Mouse (Mus musculus) heart, embryonic 11.5 days (tissue): Measurements from ENCODE around the gene Sugct. TPM values are rescaled to one million over a fixed set of nuclear protein-coding genes. Genes with fewer than 3 reads are reported as not detected.

Experiments
- ATAC-seq: fragments of 200-750 bp; cut with Nextera tagmentation; replicated peaks from 2 replicates; pipeline ENCODE4 v1.8.0; 2017; ENCODE audit warnings: moderate library complexity; ENCODE audit not compliant: insufficient number of reproducible peaks, low FRiP score, low TSS enrichment
- H3K27ac ChIP-seq: fragments of 300-500 bp; sonication (generic); 2 replicates; pipeline ENCODE4 v1.5.1; 2014; ENCODE audit warnings: mild to moderate bottlenecking, low read depth, low read length
- H3K27me3 ChIP-seq: fragments of 300-500 bp; sonication (generic); 2 replicates; pipeline ENCODE4 v1.6.1; 2014; ENCODE audit warnings: mild to moderate bottlenecking, low read length, mixed read lengths; ENCODE audit not compliant: control insufficient read depth, insufficient read depth
- H3K36me3 ChIP-seq: fragments of 300-500 bp; sonication (generic); 2 replicates; pipeline ENCODE4 v1.6.1; 2014; ENCODE audit warnings: mild to moderate bottlenecking, low read length, moderate library complexity, mixed read lengths; ENCODE audit not compliant: control insufficient read depth, insufficient read depth
- H3K4me1 ChIP-seq: fragments of 300-500 bp; sonication (generic); 2 replicates; pipeline ENCODE4 v1.6.1; 2014; ENCODE audit warnings: low read length; ENCODE audit not compliant: control insufficient read depth, insufficient read depth
- H3K4me2 ChIP-seq: fragments of 300-500 bp; sonication (generic); 2 replicates; pipeline ENCODE4 v1.6.1; 2014; ENCODE audit warnings: mild to moderate bottlenecking, moderate library complexity
- H3K4me3 ChIP-seq: fragments of 300-500 bp; sonication (generic); 2 replicates; pipeline ENCODE4 v1.5.1; 2014; ENCODE audit warnings: low read depth, low read length
- H3K9ac ChIP-seq: fragments of 300-500 bp; sonication (generic); 2 replicates; pipeline ENCODE4 v1.6.1; 2014; ENCODE audit warnings: mild to moderate bottlenecking, low read depth, low read length, moderate library complexity
- H3K9me3 ChIP-seq: fragments of 300-500 bp; sonication (generic); replicated peaks from 2 replicates; pipeline ENCODE4 v1.6.1; 2016; ENCODE audit warnings: low read length; ENCODE audit not compliant: control insufficient read depth
- WGBS: fragments of 180-500 bp; shearing (Covaris S2); extraction: QIAGEN DNeasy Blood & Tissue Kit; methylation state at CpG from one replicate; pipeline ENCODE4 v1.1.7; 2014; ENCODE audit not compliant: insufficient replicate concordance; 5-methylcytosine and 5-hydroxymethylcytosine counted together
- polyA plus RNA-seq: library from polyadenylated mRNA; unstranded; fragments of >200 nt; fragmentation: Nextera tagmentation; extraction: Ambion mirVana; gene quantifications from 2 replicates; pipeline ENCODE4 v1.2.1, GENCODE M21; 2014

Sugct gene
- polyA plus RNA-seq, 1 experiment from 2014 or later: 4.0 TPM

- WGBS: 37% methylated on average over 3 of the region's 3 CpGs
- Histone ChIP-seq H3K4me3 (no peak overlapping the region), H3K4me2 (no peak overlapping the region), H3K4me1 (no peaks in the 10 kb centered on the region), H3K9ac (no peak overlapping the region), H3K27ac (no peak overlapping the region), H3K9me3 (no peaks in the 10 kb centered on the region), H3K36me3 (no peaks in the 10 kb centered on the region), H3K27me3 (no peaks in the 10 kb centered on the region)
- ATAC-seq: 0 out of 2 replicates have a peak, but pooled peaks have one; percentile 39
These were observed 529.4 kb downstream of the Sugct start for GRCm38 (mm10) chr13:17165917-17166316.

- Histone ChIP-seq H3K9ac (no peak overlapping the region), H3K4me1 (no peaks in the 10 kb centered on the region), H3K9me3 (no peaks in the 10 kb centered on the region), H3K36me3 (no peaks in the 10 kb centered on the region), H3K27me3 (no peaks in the 10 kb centered on the region), H3K4me3 (no peak overlapping the region), H3K4me2 (no peak overlapping the region), H3K27ac (no peak overlapping the region)
- no peak for ATAC-seq
- WGBS: 71% methylated on average over 3 of the region's 3 CpGs
These were observed 530.6 kb downstream of the Sugct start for GRCm38 (mm10) chr13:17164721-17165120.

GRCm38 (mm10) chr13:17146441-17146992 lies 548.8 kb downstream of the Sugct start:
- Histone ChIP-seq H3K9ac (no peak overlapping the region), H3K36me3 (no peaks in the 10 kb centered on the region), H3K4me1 (no peaks in the 10 kb centered on the region), H3K27ac (no peak overlapping the region), H3K27me3 (no peaks in the 10 kb centered on the region), H3K9me3 (no peaks in the 10 kb centered on the region), H3K4me2 (no peak overlapping the region), H3K4me3 (no peak overlapping the region)
- ATAC-seq: no peak

GRCm38 (mm10) chr13:17116073-17116472 lies 579.3 kb downstream of the Sugct start:
- no peaks in the 10 kb centered on the region for H3K27me3 ChIP-seq
- H3K4me2 ChIP-seq: no peak overlapping the region
- no peaks in the 10 kb centered on the region for H3K9me3 ChIP-seq
- ATAC-seq: no peak
- no peak overlapping the region for H3K27ac ChIP-seq
- no peak overlapping the region for H3K9ac ChIP-seq
- 64% methylated on average over 3 of the region's 3 CpGs for whole genome bisulfite sequencing
- H3K4me1 ChIP-seq: no peaks in the 10 kb centered on the region
- H3K4me3 ChIP-seq: no peak overlapping the region
- H3K36me3 ChIP-seq: no peaks in the 10 kb centered on the region

- 76% methylated on average over 1 of the region's 1 CpGs for WGBS
- no peak overlapping the region for H3K9ac ChIP-seq
- H3K4me3 ChIP-seq: no peak overlapping the region
- H3K4me1 ChIP-seq: no peaks in the 10 kb centered on the region
- H3K36me3 ChIP-seq: no peaks in the 10 kb centered on the region
- H3K27me3 ChIP-seq: no peaks in the 10 kb centered on the region
- H3K27ac ChIP-seq: no peak overlapping the region
- no peaks in the 10 kb centered on the region for H3K9me3 ChIP-seq
- no peak overlapping the region for H3K4me2 ChIP-seq
- ATAC-seq: no peak
These were observed 593.0 kb downstream of the Sugct start for GRCm38 (mm10) chr13:17102372-17102771.

- Histone ChIP-seq H3K9me3 (no peaks in the 10 kb centered on the region), H3K36me3 (no peaks in the 10 kb centered on the region), H3K4me2 (no peak overlapping the region), H3K27me3 (no peaks in the 10 kb centered on the region), H3K27ac (no peak overlapping the region), H3K4me1 (peaks cover 2% of the 10 kb centered on the region; the same call in 1 of the 2 replicates), H3K9ac (no peak overlapping the region), H3K4me3 (no peak overlapping the region)
- ATAC-seq: no peak
- WGBS: 56% methylated on average over 2 of the region's 2 CpGs
These were observed 608.8 kb downstream of the Sugct start for GRCm38 (mm10) chr13:17086547-17086946.

GRCm38 (mm10) chr13:17086146-17086545 lies 609.2 kb downstream of the Sugct start:
- Histone ChIP-seq H3K4me1 (peaks cover 3% of the 10 kb centered on the region; the same call in 1 of the 2 replicates), H3K4me3 (no peak overlapping the region), H3K4me2 (no peak overlapping the region), H3K27me3 (no peaks in the 10 kb centered on the region), H3K9ac (no peak overlapping the region), H3K27ac (no peak overlapping the region), H3K9me3 (no peaks in the 10 kb centered on the region), H3K36me3 (no peaks in the 10 kb centered on the region)
- no peak for ATAC-seq

GRCm38 (mm10) chr13:17084946-17085852 lies 610.2 kb downstream of the Sugct start:
- no peak overlapping the region for H3K9ac ChIP-seq
- no peak overlapping the region for H3K27ac ChIP-seq
- H3K4me1 ChIP-seq: peaks cover 3% of the 10 kb centered on the region; the same call in 1 of the 2 replicates
- WGBS: 49% methylated on average over 6 of the region's 6 CpGs
- no peaks in the 10 kb centered on the region for H3K36me3 ChIP-seq
- H3K4me2 ChIP-seq: no peak overlapping the region
- no peaks in the 10 kb centered on the region for H3K9me3 ChIP-seq
- H3K27me3 ChIP-seq: no peaks in the 10 kb centered on the region
- H3K4me3 ChIP-seq: no peak overlapping the region
- no peak for ATAC-seq
